Mouse (Mus musculus) ES-Bruce4 (cell line): Measurements from ENCODE around the gene Emx2.

Experiments used
- CTCF ChIP-seq: IDR thresholded peaks from one replicate; pipeline ENCODE4 v1.8.1; 2011; ENCODE audit warnings: low read depth, low read length
- POLR2A ChIP-seq: IDR thresholded peaks from one replicate; pipeline ENCODE4 v1.8.1; 2011; ENCODE audit warnings: low read length; ENCODE audit not compliant: insufficient read depth

GRCm38 (mm10) chr19:59459158-59459781, 1.1 kb downstream of the Emx2 start:
- no peak for TF ChIP-seq CTCF
- no peak for TF ChIP-seq POLR2A
